Mouse (Mus musculus) kidney, embryonic 14.5 days (tissue): ENCODE measurements around the gene Sgsm1. TPM values are rescaled to one million over a fixed set of nuclear protein-coding genes. Genes with fewer than 3 reads are reported as not detected.

Source experiments
- ATAC-seq: fragments of 200-750 bp; cut with Nextera tagmentation; 2 replicates; pipeline ENCODE4 v1.8.0; 2017; ENCODE audit warnings: moderate number of reproducible peaks, mild to moderate bottlenecking, moderate TSS enrichment, moderate library complexity; ENCODE audit not compliant: low FRiP score, low TSS enrichment
- H3K27ac ChIP-seq: fragments of 300-500 bp; sonication (generic); 2 replicates; pipeline ENCODE4 v1.5.1; 2014; ENCODE audit warnings: low read depth, mild to moderate bottlenecking, low read length, moderate library complexity, mixed read lengths
- H3K27me3 ChIP-seq: fragments of 300-500 bp; sonication (generic); 2 replicates; pipeline ENCODE4 v1.6.1; 2014; ENCODE audit warnings: mild to moderate bottlenecking, low read length; ENCODE audit not compliant: control insufficient read depth, insufficient read depth
- H3K36me3 ChIP-seq: fragments of 300-500 bp; sonication (generic); 2 replicates; pipeline ENCODE4 v1.6.1; 2014; ENCODE audit warnings: low read length, mixed read lengths; ENCODE audit not compliant: control insufficient read depth, insufficient read depth
- H3K4me1 ChIP-seq: fragments of 300-500 bp; sonication (generic); 2 replicates; pipeline ENCODE4 v1.6.1; 2014; ENCODE audit warnings: low read length, mixed read lengths; ENCODE audit not compliant: control insufficient read depth, insufficient read depth
- H3K4me2 ChIP-seq: fragments of 300-500 bp; sonication (generic); replicated peaks from 2 replicates; pipeline ENCODE4 v1.6.1; 2014; ENCODE audit warnings: low read depth, mild to moderate bottlenecking, low read length
- H3K4me3 ChIP-seq: fragments of 300-500 bp; sonication (generic); 2 replicates; pipeline ENCODE4 v1.5.1; 2014; ENCODE audit warnings: mild to moderate bottlenecking, low read length
- H3K9ac ChIP-seq: fragments of 300-500 bp; sonication (generic); 2 replicates; pipeline ENCODE4 v1.6.1; 2014; ENCODE audit warnings: low read depth, mild to moderate bottlenecking, low read length, moderate library complexity
- H3K9me3 ChIP-seq: fragments of 300-500 bp; sonication (generic); 2 replicates; pipeline ENCODE4 v1.6.1; 2016; ENCODE audit warnings: low read length; ENCODE audit not compliant: control insufficient read depth
- WGBS: fragments of 180-500 bp; shearing (Covaris S2); extraction: QIAGEN DNeasy Blood & Tissue Kit; methylation state at CpG from one replicate; pipeline ENCODE4 v1.1.7; 2014; 5-methylcytosine and 5-hydroxymethylcytosine counted together
- polyA plus RNA-seq: library from polyadenylated mRNA; unstranded; fragments of >200 nt; fragmentation: Nextera tagmentation; extraction: Ambion mirVana; gene quantifications from 2 replicates; pipeline ENCODE4 v1.2.1, GENCODE M21; 2014

The Sgsm1 gene
- polyA plus RNA-seq, 1 experiment from 2014 or later = 5.0 TPM

GRCm38 (mm10) chr5:113210314-113210713, 100.3 kb downstream of the Sgsm1 start:
- Histone ChIP-seq H3K4me1 (peaks cover 21% of the 10 kb centered on the region), H3K9me3 (no peaks in the 10 kb centered on the region), H3K4me2 (no peak overlapping the region), H3K4me3 (no peak overlapping the region), H3K9ac (no peak overlapping the region), H3K27me3 (no peaks in the 10 kb centered on the region), H3K36me3 (no peaks in the 10 kb centered on the region), H3K27ac (peak overlapping the region; percentile 83; the same call in 1 of the 2 replicates)
- no peak for ATAC-seq
- 70% methylated on average over 6 of the region's 6 CpGs for WGBS

DNA sequence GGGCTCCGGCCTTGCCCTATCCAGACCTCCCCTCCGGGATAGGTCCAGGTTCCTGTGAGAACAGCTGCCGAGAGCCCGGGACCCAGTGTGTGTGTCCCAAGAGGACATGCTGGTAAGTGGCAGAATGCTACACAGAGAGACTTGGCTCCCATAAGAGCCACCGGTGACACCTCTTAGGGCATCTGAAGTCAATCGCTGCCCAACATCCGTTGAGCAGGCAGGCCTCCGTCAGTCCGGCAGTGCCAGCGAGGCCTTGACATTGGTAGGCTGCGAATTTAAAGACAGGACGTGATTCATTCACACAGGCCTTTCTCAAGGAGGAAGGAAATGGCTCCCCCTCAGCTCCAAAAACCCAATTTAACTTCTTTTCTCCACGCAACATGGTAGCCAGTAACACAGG, 100.7 kb downstream of the Sgsm1 start:
- Histone ChIP-seq H3K36me3 (no peaks in the 10 kb centered on the region), H3K4me3 (no peak overlapping the region), H3K9ac (no peak overlapping the region), H3K27me3 (no peaks in the 10 kb centered on the region), H3K9me3 (no peaks in the 10 kb centered on the region), H3K27ac (peak overlapping the region; percentile 83), H3K4me2 (no peak overlapping the region), H3K4me1 (peaks cover 21% of the 10 kb centered on the region)
- WGBS = 74% methylated on average over 13 of the region's 13 CpGs
- no peak for ATAC-seq

DNA sequence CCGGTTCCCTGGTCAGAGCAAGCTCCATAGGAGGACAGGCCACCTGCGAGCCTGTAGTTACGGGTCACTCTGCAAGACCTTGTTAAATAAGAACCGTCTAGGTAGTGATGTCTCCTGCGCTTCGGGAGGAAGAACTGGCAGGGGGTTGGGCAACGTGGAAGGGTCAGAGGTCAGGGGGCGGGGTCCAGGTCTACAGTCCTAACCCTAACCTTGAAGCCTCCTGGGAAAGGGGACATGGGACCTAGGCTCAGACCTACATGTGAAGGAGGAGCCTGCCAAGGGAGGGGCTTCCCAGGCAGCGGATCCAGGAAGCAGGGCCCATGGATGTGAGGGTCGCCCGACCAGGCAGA, 101.2 kb downstream of the Sgsm1 start:
- Histone ChIP-seq H3K9me3 (no peaks in the 10 kb centered on the region), H3K27me3 (no peaks in the 10 kb centered on the region), H3K9ac (no peak overlapping the region), H3K4me3 (no peak overlapping the region), H3K4me1 (peaks cover 21% of the 10 kb centered on the region), H3K36me3 (no peaks in the 10 kb centered on the region), H3K4me2 (no peak overlapping the region), H3K27ac (peak overlapping the region; percentile 83)
- ATAC-seq = no peak; the same call in 1 of the 2 replicates
- 37% methylated on average over 11 of the region's 11 CpGs for WGBS

DNA sequence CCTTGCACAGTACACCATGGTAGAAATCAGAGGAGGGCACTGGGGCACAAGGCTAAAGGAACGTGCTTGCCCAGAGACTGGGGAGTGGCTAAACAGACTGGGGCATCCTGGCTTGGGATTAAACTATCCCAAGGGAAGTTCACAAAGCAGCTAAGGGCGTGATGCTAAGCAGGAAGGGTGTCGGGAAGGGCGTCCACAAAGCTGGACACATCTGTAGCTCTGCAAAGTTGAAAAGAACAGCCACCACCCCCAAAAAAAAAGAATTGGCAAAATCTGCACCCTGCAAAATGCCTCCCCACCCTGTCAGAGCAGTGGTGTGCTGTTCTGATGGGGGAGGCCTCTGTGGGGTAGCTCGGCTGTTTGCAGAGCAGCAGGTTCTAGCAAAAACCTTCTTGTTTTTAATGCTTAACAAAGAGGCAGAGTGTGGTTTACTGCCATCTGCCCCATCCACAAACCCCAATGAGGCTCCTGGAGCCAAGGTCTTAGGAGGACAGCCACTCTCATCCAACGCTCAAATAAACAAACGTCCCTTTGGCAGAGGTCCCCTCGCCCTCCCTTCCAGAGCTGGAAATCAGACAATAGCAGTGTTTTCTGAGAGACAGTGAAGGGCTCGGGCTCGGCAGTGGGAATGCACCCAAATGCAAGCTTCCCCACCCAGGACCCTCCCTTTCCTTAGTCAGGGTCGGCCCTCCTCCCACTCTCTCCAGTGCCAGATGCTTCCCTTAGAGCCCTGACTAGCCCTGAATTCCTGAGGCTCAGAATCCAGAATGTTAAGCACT, 101.8 kb downstream of the Sgsm1 start:
- peak overlapping the region; percentile 83 for H3K27ac ChIP-seq
- H3K9me3 ChIP-seq = no peaks in the 10 kb centered on the region
- H3K9ac ChIP-seq = no peak overlapping the region
- peak; percentile 56; the same call in 1 of the 2 replicates for ATAC-seq
- H3K4me2 ChIP-seq = 0 out of 2 replicates have a peak overlapping the region, but pooled peaks have one; percentile 13
- 48% methylated on average over 11 of the region's 11 CpGs for WGBS
- H3K4me3 ChIP-seq = no peak overlapping the region
- peaks cover 21% of the 10 kb centered on the region for H3K4me1 ChIP-seq
- H3K36me3 ChIP-seq = no peaks in the 10 kb centered on the region
- no peaks in the 10 kb centered on the region for H3K27me3 ChIP-seq

GRCm38 (mm10) chr5:113208048-113208447, 102.5 kb downstream of the Sgsm1 start:
- 64% methylated on average over 4 of the region's 4 CpGs for WGBS
- Histone ChIP-seq H3K27ac (peak overlapping the region; percentile 69; the same call in 1 of the 2 replicates), H3K9me3 (peaks cover 3% of the 10 kb centered on the region; the same call in 1 of the 2 replicates), H3K4me1 (peaks cover 21% of the 10 kb centered on the region), H3K36me3 (no peaks in the 10 kb centered on the region), H3K4me2 (no peak overlapping the region), H3K27me3 (no peaks in the 10 kb centered on the region), H3K9ac (no peak overlapping the region), H3K4me3 (no peak overlapping the region)
- ATAC-seq = 0 out of 2 replicates have a peak, but pooled peaks have one; percentile 9

- peaks cover 14% of the 10 kb centered on the region for H3K4me1 ChIP-seq
- H3K4me2 ChIP-seq = no peak overlapping the region
- no peak overlapping the region for H3K4me3 ChIP-seq
- peak overlapping the region; percentile 24; the same call in 1 of the 2 replicates for H3K27ac ChIP-seq
- H3K27me3 ChIP-seq = no peaks in the 10 kb centered on the region
- WGBS = 56% methylated on average over 9 of the region's 9 CpGs
- ATAC-seq = no peak
- peaks cover 4% of the 10 kb centered on the region; the same call in 1 of the 2 replicates for H3K9me3 ChIP-seq
- no peak overlapping the region for H3K9ac ChIP-seq
- H3K36me3 ChIP-seq = no peaks in the 10 kb centered on the region
These were observed 103.8 kb downstream of the Sgsm1 start for GRCm38 (mm10) chr5:113206670-113207352.

- Histone ChIP-seq H3K4me3 (no peak overlapping the region), H3K4me2 (no peak overlapping the region), H3K9ac (no peak overlapping the region), H3K27me3 (no peaks in the 10 kb centered on the region), H3K27ac (no peak overlapping the region), H3K4me1 (peaks cover 10% of the 10 kb centered on the region), H3K9me3 (peaks cover 4% of the 10 kb centered on the region; the same call in 1 of the 2 replicates), H3K36me3 (no peaks in the 10 kb centered on the region)
- 92% methylated on average over 9 of the region's 9 CpGs for WGBS
- ATAC-seq = no peak
These were observed 106.4 kb downstream of the Sgsm1 start for GRCm38 (mm10) chr5:113204193-113204592.

- 86% methylated on average over 10 of the region's 10 CpGs for WGBS
- ATAC-seq = no peak
- no peaks in the 10 kb centered on the region for H3K4me1 ChIP-seq
- peaks cover 4% of the 10 kb centered on the region; the same call in 1 of the 2 replicates for H3K9me3 ChIP-seq
- no peaks in the 10 kb centered on the region for H3K36me3 ChIP-seq
- no peaks in the 10 kb centered on the region for H3K27me3 ChIP-seq
- H3K4me2 ChIP-seq = no peak overlapping the region
- H3K4me3 ChIP-seq = no peak overlapping the region
- no peak overlapping the region for H3K9ac ChIP-seq
- no peak overlapping the region for H3K27ac ChIP-seq
These were observed 110.8 kb downstream of the Sgsm1 start for GRCm38 (mm10) chr5:113199772-113200134.
